Mouse (Mus musculus) v-Abl transformed pro-B cells (cell line): ENCODE results near the gene Uqcc3.

Experiments used
- in situ Hi-C, 2 experiments: fragments of 400-800 bp; cut with MboI; formaldehyde crosslinking; loops; one replicate each; pipeline ENCODE4 v1.15.1; 2025; ENCODE audit not compliant: unreplicated experiment in 2 of 2

Uqcc3 gene

DNA sequence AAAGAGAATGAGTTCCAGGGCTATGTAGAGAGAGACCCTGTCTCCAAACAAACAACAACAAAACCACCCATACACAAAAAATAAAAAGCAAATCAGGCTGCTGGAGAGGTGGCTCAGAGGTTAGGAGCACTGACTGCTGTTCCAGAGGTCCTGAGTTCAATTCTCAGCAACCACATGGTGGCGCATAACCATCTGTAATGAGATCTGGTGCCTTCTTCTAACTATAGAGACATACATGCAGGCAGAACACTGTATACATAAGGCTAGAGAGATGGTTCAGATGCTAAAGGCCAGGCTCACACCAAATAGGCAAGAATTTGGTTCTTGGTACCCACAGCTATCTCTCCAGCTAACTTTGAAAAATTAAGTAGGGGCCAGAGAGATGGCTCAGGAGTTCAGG lies 21.7 kb downstream of the Uqcc3 start:
- in situ Hi-C loops, result loop anchor here (5.0 to 25.0 kb wide), 5 partner anchors 103 to 986 kb away; partner anchors contain the start of genes Eef1g (in 1 of the 2), Scgb2a2 (in 1 of the 2) and Tut1 (in 1 of the 2)

DNA sequence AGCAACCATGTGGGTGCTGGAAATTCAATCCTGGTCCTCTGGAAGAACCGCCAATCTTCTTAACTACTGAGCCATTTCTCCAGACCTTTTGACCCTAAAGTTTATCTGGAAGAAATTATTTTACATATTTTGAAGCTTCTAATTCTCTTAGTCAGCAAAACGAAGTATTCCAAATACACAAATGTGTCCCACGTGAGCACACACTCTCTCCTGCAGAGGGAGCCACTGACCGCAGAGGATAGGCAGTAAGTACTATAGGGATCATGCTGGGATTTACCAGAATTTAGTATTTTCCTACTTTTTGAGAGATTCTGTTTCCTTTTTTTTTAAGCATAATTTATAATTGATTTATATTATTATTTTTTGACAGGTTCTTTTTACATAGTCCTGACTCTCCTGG lies 23.0 kb downstream of the Uqcc3 start:
- in situ Hi-C loops, result loop anchor here (5.0 to 25.0 kb wide), 5 partner anchors 105 to 987 kb away; partner anchors contain the start of genes Eef1g (in 1 of the 2), Scgb2a2 (in 1 of the 2) and Tut1 (in 1 of the 2)

DNA sequence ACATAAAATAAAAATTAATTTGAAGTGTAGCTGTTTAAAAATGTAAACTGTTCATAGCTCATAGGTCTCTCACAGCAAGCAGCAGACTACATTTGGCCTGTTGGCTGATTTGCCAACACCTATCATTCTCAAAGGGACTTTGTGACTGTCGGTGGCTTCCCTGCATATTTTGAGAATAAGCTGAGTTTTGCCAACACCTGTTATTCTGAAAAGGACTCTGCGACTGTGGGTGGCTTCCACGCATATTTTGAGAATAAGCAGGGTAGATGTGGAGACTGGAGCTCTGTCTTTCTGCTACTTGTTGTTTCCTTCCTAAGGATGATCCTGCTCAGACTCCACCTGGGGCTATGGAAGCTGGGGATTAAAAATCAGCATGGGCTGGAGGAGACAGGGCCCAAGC lies 27.6 kb downstream of the Uqcc3 start:
- in situ Hi-C loops, result loop anchor here (10.0 to 25.0 kb wide), 3 partner anchors 109 to 992 kb away; partner anchors contain the start of genes Eef1g (in 1 of the 2), Scgb2a2 (in 1 of the 2) and Tut1 (in 1 of the 2)

DNA sequence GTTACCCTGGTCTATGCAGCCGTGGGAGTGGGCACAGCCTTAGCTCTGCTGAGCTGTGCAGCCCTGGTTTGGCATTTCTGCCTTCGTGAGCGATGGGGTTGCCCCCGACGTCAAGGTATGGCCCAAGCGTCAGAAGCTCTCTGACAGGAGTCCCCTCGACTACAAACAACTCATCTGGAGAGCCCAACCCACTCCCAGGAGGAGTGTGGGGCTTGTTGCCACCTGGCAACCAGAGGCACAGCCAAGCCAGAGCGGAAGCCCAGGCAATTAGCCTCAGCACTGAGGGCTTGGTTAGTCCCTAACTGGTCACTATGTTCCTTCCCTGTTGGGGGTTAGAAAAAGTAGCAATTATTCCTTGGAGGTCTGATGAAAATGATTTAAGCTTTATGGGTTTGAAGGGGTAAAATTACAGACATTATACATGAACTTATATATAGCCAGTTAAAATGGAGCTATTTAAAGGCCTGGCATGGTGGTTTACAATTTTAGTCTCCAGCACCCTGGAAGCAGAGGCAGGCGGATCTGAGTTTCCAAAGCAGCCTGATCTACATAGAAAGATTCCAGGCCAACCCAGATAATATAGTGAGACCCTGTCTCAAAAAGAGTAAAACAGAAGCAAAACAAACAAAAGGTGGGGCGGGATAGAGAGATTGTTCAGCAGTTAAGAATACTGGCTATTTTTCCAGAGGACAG lies 28.3 kb downstream of the Uqcc3 start:
- in situ Hi-C loops, result loop anchor here (10.0 to 25.0 kb wide), 3 partner anchors 110 to 992 kb away; partner anchors contain the start of genes Eef1g (in 1 of the 2), Scgb2a2 (in 1 of the 2) and Tut1 (in 1 of the 2)

DNA sequence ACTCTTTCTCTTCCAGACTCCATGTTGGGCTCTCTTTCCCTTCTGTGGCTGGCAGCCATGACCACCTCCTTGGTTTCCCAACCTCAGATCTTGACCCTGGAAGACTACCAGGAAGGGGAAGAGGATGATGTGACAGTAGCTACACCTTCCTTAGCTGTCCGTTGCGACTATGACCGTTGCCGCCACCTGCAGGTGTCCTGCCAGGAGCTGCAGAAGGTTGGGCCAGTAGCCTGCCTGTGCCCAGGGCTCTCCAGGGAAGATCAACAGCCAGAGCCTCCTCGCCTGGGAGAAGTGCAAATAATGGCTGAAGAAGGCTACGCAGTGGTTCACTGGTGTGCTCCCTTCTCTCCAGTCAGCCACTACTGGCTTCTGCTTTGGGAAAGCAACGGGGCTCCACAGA lies 29.1 kb downstream of the Uqcc3 start:
- in situ Hi-C loops, result loop anchor here (10.0 to 25.0 kb wide), 3 partner anchors 111 to 993 kb away; partner anchors contain the start of genes Eef1g (in 1 of the 2), Scgb2a2 (in 1 of the 2) and Tut1 (in 1 of the 2)

DNA sequence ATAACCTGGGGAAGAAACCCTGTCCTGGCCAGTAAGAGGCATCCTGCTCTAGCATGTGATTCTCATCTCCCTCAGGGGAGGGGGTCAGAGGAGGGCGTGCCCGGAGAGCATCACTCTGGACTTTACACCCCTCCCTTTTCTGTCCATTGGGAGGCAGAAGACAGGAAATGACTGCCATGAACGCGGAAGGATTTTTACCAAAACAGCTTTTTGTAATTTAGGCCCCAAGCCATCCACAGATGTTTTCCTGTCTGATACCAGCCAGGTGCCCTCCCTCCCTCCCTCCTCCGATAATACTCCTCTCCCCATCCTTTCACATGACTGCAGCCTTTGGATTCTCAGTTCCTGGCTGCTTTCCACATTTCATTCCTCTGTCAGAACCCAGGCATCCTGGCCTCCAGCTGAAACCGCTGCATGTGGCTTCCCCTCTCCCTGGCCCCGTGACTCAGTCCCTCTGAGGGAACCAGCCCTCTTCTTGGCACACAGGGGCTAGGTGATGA lies 30.3 kb downstream of the Uqcc3 start, which contains the start of gene Lrrn4cl:
TSS of gene Lrrn4cl (plus strand) at position 367 of the 500 bp plus-strand sequence.
- in situ Hi-C loops, result loop anchor here (10.0 to 25.0 kb wide), 3 partner anchors 112 to 994 kb away; partner anchors contain the start of genes Eef1g (in 1 of the 2), Scgb2a2 (in 1 of the 2) and Tut1 (in 1 of the 2)

DNA sequence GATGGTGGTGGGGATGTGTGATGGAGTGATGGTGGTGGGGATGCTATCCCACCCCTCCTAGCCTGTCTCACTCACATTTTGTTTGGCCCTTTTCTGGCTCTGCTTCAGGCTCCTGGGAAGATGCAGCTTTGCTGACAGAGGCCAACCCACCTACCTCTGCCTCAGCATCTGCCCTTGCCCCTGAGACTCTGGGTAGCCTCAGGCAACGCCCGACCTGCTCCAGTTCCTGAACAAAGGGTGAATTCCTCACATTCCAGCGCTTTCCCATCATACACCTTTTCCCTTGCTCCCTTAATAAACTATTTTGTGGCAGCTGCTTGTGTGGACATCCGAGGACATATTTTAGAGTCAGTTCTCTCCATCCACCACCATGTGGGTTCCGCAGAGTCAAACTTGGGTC lies 32.4 kb downstream of the Uqcc3 start:
- in situ Hi-C loops, result loop anchor here (10.0 to 25.0 kb wide), 5 partner anchors 261 to 1339 kb away; partner anchors contain the start of genes Fads1 (in 1 of the 2), Scgb2a2 (in 1 of the 2) and Slc22a8 (in 1 of the 2)

DNA sequence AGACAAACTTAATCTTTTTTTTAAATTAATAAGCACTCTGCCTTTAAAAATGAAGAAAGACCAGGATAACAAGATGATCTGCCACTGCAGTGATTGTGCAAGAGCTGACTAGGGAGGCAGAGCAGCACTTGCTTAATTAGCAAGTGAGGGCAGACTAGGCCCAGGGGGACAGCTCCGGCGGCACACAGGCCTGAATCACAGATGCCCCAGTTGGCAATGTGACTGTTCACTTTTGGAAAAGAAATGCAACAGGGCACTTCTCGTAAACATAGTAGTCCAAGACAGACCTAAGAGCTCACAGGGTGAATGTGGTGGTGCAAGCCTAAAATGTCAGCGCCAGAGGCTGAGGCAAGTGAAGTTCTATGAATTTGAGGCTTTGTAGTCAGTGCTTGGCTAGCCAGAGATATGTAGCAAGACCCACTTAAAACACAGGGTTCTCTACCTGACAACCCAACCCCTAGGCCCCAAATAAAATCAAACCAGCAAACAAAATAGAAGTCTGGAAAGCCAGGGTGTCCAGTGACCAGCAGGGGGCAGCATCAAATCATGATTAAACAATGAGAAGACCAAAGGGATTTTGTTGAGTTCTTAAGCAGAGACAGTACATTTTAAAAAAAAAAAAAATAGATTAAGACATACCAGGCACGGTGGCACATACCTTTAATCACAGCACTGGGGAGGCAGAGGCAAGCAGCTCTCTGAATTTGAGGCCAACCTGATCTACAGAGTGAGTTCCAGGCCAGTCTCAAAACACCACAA lies 36.2 kb downstream of the Uqcc3 start:
- in situ Hi-C loops, result loop anchor here (10.0 to 25.0 kb wide), 5 partner anchors 257 to 1343 kb away; partner anchors contain the start of genes Fads1 (in 1 of the 2), Scgb2a2 (in 1 of the 2) and Slc22a8 (in 1 of the 2)

DNA sequence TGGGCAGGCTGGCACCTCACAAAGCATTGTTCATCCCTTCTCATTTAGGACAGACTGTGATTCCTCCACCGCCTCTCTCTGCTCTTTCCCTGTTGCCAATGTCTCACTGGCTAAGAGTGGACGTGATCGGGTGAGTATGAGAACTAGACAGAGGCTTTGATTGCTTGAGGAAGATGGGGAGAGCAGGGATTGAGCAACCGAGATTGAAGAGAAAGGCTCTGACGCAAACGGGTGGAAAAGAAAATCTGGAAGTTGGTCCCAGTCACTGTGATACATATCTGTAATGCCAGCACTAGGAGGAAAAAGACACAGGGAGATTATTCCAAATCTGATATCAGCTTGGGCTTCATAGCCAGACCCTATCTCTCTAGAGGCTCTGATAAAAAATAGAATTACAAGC lies 37.8 kb downstream of the Uqcc3 start:
- in situ Hi-C loops, result loop anchor here (10.0 to 25.0 kb wide), 5 partner anchors 256 to 1344 kb away; partner anchors contain the start of genes Fads1 (in 1 of the 2), Scgb2a2 (in 1 of the 2) and Slc22a8 (in 1 of the 2)

DNA sequence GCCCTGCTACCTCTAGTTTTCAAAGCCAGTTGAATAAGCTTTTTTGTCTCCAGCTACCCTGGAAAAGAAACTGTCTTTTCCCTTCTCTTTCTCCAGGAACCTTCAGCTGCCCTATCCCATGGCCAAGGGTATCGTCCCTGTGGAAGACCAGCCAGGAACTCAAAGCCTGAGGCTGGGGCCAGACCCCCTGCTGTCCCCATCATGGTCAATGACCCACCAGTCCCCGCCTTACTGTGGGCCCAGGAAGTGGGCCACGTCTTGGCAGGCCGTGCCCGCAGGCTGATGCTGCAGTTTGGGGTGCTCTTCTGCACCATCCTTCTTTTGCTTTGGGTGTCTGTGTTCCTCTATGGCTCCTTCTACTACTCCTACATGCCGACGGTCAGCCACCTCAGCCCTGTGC lies 39.7 kb downstream of the Uqcc3 start:
- in situ Hi-C loops, result loop anchor here (10.0 to 25.0 kb wide), 5 partner anchors 254 to 1346 kb away; partner anchors contain the start of genes Fads1 (in 1 of the 2), Scgb2a2 (in 1 of the 2) and Slc22a8 (in 1 of the 2)

DNA sequence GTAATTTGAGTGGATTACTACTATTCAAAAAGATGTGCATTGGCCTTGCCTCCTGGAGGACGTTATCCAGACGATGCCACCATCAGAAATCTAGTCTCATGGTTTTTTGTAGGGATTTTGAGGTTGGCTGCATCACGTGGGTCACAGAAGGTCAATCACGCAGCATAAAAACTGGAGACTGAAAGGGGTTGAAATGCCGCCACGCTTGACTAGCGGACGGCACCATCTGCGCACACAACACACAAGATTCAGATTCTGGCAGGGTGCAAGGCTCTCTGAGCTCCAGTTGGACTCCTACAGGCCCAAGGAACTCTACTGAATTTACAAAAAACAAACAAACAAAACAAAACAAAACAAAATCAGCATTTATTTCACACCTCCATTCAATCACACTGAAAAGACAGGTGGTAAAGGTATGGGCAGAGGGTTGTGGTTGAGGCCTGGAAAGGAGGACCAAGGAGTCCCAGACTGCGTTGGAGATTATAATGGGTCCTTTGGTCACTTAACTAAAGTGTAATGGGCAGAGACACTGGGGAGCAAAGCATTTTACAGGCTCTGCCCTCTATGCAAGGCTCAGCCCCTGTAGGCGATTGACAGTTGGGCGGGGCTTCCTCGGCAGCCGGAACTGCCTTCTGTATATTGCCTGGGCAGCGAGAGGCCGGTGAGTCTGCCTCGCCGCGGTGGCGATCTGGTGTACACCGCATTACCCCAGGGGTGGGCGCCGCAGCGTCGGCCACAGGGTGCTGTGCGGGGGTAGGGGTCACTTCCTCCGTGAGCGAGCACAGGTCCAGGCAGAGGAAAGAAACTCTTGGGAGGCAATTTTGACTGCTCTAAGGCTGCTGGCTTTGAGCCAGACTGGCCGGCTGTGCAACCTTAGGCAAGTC lies 40.6 kb downstream of the Uqcc3 start:
- in situ Hi-C loops, result loop anchor here (10.0 to 25.0 kb wide), 5 partner anchors 253 to 1347 kb away; partner anchors contain the start of genes Fads1 (in 1 of the 2), Scgb2a2 (in 1 of the 2) and Slc22a8 (in 1 of the 2)

DNA sequence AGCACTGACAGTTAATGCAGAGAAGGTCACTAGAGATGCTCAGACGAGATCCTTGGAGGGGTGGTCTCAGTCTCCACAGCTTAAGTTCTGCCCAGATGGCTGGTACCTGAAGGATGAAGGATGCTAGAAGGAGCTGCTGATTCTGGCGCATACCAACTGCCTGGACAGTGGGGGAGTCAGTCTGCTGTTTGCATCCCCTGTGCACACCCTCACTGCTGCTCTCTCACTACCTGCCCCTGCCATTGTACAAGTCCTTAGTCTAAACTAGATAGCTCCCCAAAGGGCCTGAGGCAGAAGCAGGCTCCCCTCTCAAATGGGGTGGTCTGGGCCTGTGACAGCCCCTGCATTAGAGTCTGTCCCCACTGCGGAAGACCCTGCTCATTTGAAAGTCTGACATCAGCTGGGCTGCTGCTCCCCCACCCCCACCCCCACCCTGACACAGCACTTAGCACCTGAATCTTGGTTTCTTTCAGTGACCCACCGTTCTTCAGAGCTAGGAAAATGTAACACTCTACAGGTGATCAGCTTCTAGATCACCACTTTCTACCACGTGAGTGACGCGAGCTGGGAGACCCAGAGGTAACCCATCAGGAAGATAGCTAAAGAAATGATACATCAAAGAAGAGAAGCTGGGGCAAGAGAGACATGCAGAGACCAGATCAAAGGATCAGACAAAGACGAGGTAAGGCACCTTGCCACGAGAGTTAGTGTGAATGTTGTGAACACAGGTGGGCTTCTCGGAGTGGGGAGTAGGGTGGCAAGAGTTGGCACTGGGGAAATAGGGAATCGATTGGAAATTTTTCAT lies 41.4 kb downstream of the Uqcc3 start, which contains the start of gene Gng3:
TSS of gene Gng3 (minus strand) at position 92 of the 805 bp plus-strand sequence.
- in situ Hi-C loops, result loop anchor here (25.0 kb wide), 3 partner anchors 252 to 1348 kb away; partner anchors contain the start of genes Fads1 (in 1 of the 2) and Slc22a8 (in 1 of the 2)

DNA sequence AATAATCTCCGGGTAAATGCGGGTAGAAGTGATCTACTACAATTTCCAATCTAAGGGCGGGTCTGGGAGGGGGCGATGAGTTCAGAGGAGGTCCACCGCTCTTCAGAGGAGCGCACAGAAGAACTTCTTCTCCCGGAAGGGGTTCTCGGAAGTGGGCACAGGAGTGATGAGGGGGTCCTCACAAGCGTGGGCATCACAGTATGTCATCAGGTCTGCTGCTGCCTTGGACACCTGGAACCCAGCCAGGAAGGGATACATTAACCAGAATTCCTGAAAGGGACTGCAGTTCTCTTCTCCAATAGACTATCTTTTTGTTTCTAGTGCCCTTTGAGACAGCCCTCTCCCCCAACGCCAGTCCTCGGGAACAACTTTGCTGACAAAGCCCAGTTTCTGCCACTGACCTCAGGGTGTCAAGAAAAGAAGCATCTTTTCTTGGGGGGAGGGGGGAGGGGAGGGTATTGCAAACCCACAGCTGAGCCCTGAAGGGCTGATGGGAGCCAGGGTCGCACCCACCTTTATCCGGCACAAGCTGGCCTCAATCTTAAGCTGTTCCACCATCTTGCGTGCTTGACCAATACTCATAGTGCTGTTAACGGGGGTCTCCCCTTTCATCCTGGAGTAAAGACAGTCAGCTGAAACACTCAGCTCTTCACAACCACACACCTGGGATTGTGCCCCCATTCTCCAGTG lies 42.5 kb downstream of the Uqcc3 start:
- in situ Hi-C loops, result loop anchor here (25.0 kb wide), 3 partner anchors 251 to 1349 kb away; partner anchors contain the start of genes Fads1 (in 1 of the 2) and Slc22a8 (in 1 of the 2)

DNA sequence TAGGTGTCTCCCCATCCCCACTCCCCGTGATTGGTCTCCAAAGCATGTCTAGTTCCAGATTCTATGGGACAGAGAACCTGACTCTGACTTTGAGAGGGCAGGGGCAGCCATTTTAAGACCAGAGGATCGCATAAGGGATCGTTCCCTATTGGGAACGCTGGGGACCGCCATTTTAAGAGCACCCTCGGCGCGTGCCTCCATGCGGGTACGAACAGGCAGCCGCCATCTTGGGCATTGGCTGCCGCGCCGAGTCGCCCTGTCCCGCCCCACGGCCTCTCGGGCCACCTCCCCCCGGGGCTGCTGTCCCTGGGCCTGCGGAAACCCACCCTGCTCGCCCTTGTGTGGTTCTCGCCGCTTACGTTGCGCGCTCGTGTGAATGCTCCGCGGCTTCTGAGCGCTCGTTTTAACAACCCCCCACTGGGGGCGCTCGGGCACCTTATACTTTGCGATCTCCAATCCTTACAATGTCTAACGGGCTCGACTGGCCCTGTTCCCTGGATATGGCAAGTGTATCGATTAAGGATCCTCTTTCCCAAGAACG lies 43.4 kb downstream of the Uqcc3 start, which contains the start of gene Bscl2:
TSS of gene Bscl2 (plus strand) at position 217 of the 541 bp plus-strand sequence.
- in situ Hi-C loops, result loop anchor here (25.0 kb wide), 3 partner anchors 250 to 1350 kb away; partner anchors contain the start of genes Fads1 (in 1 of the 2) and Slc22a8 (in 1 of the 2)

DNA sequence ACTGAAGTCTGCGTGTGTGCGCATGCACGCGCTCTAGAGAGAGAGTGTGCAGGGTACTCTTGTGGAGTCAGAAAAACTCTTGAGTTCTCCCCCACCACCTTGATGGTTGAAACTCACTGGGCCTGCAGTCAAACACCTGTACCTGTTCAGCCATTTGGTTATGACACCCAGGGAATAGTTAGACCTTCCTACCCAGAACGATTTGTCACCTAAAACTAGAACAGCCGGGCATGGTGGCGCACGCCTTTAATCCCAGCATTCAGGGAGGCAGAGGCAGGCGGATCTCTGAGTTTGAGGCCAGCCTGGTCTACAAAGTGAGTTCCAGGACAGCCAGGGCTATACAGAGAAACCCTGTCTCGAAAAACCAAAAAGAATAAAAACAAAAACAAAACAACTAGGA lies 44.4 kb downstream of the Uqcc3 start:
- in situ Hi-C loops, result loop anchor here (25.0 kb wide), 3 partner anchors 249 to 1351 kb away; partner anchors contain the start of genes Fads1 (in 1 of the 2) and Slc22a8 (in 1 of the 2)

DNA sequence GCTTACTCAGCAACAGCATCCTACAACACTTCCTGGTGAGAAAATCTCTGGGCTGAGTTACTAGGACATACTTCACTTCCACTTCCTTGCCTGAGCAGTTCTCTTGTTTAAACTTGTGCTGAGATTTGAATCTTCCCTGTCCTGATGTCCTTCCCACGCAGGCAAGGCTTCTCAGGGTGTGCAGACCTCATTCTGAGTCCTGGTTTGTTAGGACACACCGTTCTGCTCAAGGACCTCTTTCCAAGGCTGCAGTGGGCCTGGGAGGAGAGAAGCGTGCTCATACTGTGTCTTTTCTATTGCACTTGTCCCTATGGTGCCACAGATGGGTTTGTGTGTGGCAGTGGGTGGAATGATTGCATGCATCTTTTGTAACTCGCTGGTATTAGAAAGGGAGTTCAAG lies 47.8 kb downstream of the Uqcc3 start:
- in situ Hi-C loops, result loop anchor here (25.0 kb wide), 3 partner anchors 246 to 1354 kb away; partner anchors contain the start of genes Fads1 (in 1 of the 2) and Slc22a8 (in 1 of the 2)
